Mouse (Mus musculus): Measurements from ENCODE around the gene Plk4.
"Not testable (repeated sequence)": the region's sequence is repeated elsewhere in the genome, so short reads cannot be mapped to it uniquely, and the experiment has no call there.

The Plk4 gene

DNA sequence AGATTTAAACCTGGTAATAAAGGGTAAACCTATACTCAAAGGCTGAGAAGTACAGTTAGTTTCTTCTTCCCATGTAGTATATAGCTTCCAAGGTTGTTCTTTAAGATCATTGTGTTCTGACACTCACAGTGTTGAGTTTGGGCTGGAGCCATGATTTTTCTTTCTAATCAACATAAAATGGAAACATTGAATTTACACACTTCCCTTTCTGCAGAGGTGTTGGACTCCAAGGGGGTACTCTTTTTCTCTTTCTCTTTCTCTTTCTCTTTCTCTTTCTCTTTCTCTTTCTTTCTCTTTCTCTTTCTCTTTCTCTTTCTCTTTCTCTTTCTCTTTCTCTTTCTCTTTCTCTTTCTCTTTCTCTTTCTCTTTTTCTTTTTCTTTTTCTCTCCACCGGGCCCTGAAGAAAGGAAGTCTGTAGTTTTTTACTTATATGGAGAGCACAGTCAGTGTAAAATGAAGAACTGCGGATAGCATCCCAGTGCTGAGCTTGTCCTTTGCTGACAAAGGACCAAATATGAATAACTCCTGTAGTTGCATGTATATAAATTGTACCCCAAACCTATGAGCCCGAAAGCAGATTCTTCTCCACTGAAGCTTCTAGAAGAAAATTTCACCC, 53.4 kb downstream of the Plk4 start:
- DNase-seq (ENCODE audit: low read depth, low spot score): peak; percentile 44

More for the DNA sequence above, 53.4 kb downstream of the Plk4 start:
- not testable (repeated sequence) for H3K27me3 ChIP-seq (ENCODE audit: control insufficient read depth, insufficient read depth, low read length, poor library complexity, severe bottlenecking); H3K36me3 ChIP-seq (ENCODE audit: control insufficient read depth, insufficient read depth, low read length, poor library complexity, severe bottlenecking)

Data from splenic B cell, adult 2 months (primary cell).